ENCODE assay signal across 8 mouse cellular contexts in genomic region chr4:141301591-141302427, GRCm38 (mm10). TPM values are rescaled to one million over a fixed set of nuclear protein-coding genes. Genes with fewer than 3 reads are reported as not detected.
DNase-seq lines count a peak whose midpoint lies in the region; ATAC-seq lines count a peak whose summit lies in the region.

No protein-coding gene starts in this region.

- under 1% methylated on average over 51 of the region's 51 CpGs for WGBS in heart, embryonic 13.5 days
- 2% methylated on average over 50 of the region's 51 CpGs for WGBS in liver, embryonic 15.5 days (ENCODE audit: insufficient replicate concordance)
- under 1% methylated on average over 41 of the region's 51 CpGs for WGBS in neural tube, embryonic 14.5 days

- peaks cover 54% of the 10 kb centered on the region for H3K4me1 ChIP-seq in heart, embryonic 13.5 days
- H3K4me1 ChIP-seq in liver, embryonic 15.5 days (replicated peaks), result peaks cover 18% of the 10 kb centered on the region; the same call in 1 of the 2 replicates
- H3K4me1 ChIP-seq in neural tube, embryonic 14.5 days (ENCODE audit: control insufficient read depth, insufficient read depth, low read length), result peaks cover 7% of the 10 kb centered on the region

- H3K27me3 ChIP-seq in heart, embryonic 13.5 days (replicated peaks), result peaks cover 25% of the 10 kb centered on the region
- H3K27me3 ChIP-seq in liver, embryonic 15.5 days, result peaks cover 76% of the 10 kb centered on the region
- H3K27me3 ChIP-seq in neural tube, embryonic 14.5 days (ENCODE audit: control insufficient read depth, insufficient read depth, low read length), result peaks cover 20% of the 10 kb centered on the region

- DNase-seq in adrenal gland, postnatal 14 days, result peak; percentile 47
- DNase-seq in adrenal gland, postnatal 36 days, result no peak
- peak; percentile 45 for DNase-seq in CD4-positive helper T cell, adult 2 months (ENCODE audit: low read depth, low spot score)
- no peak for DNase-seq in c-Kit-positive CD71-positive TER-119-positive erythroid progenitor cells, embryonic 14.5 days (ENCODE audit: low spot score)
- no peak for DNase-seq in gastrocnemius, postnatal 10 days

- no peak for ATAC-seq in heart, embryonic 13.5 days (ENCODE audit: extremely low read depth, insufficient number of reproducible peaks, low FRiP score, low TSS enrichment)
- no peak for ATAC-seq in liver, embryonic 15.5 days (ENCODE audit: insufficient read depth)
- no peak for ATAC-seq in neural tube, embryonic 14.5 days (ENCODE audit: low read depth)

- no peaks in the 10 kb centered on the region for H3K36me3 ChIP-seq in heart, embryonic 13.5 days
- no peaks in the 10 kb centered on the region for H3K36me3 ChIP-seq in liver, embryonic 15.5 days (replicated peaks)
- H3K36me3 ChIP-seq in neural tube, embryonic 14.5 days (ENCODE audit: control insufficient read depth, insufficient read depth, low read length), result no peaks in the 10 kb centered on the region

- no peaks in the 10 kb centered on the region for H3K9me3 ChIP-seq in heart, embryonic 13.5 days
- no peaks in the 10 kb centered on the region for H3K9me3 ChIP-seq in liver, embryonic 15.5 days (replicated peaks)
- H3K9me3 ChIP-seq in neural tube, embryonic 14.5 days (ENCODE audit: control insufficient read depth, low read length), result no peaks in the 10 kb centered on the region

- H3K9ac ChIP-seq in heart, embryonic 13.5 days, result peak overlapping the region; percentile 93
- peak overlapping the region; percentile 40 for H3K9ac ChIP-seq in liver, embryonic 15.5 days
- peak overlapping the region; percentile 51 for H3K9ac ChIP-seq in neural tube, embryonic 14.5 days (replicated peaks; ENCODE audit: low read depth, low read length)

- H3K4me3 ChIP-seq in heart, embryonic 13.5 days, result peak overlapping the region; percentile 88
- H3K4me3 ChIP-seq in liver, embryonic 15.5 days (replicated peaks), result peak overlapping the region; percentile 58
- peak overlapping the region; percentile 55 for H3K4me3 ChIP-seq in neural tube, embryonic 14.5 days (ENCODE audit: low read depth, low read length)

- H3K4me2 ChIP-seq in heart, embryonic 13.5 days, result peak overlapping the region; percentile 97
- peak overlapping the region; percentile 64 for H3K4me2 ChIP-seq in liver, embryonic 15.5 days
- H3K4me2 ChIP-seq in neural tube, embryonic 14.5 days (ENCODE audit: low read depth, low read length), result peak overlapping the region; percentile 98

- H3K27ac ChIP-seq in heart, embryonic 13.5 days (replicated peaks), result peak overlapping the region; percentile 62
- no peak overlapping the region for H3K27ac ChIP-seq in liver, embryonic 15.5 days (replicated peaks)
- no peak overlapping the region for H3K27ac ChIP-seq in neural tube, embryonic 14.5 days (ENCODE audit: low read depth, low read length)

RNA-seq across cellular contexts. Expression of gene Epha2, which starts 0.8 kb away (rescaled TPM):
- 18.8 and 19.4 TPM in 2 replicates for total RNA-seq in adrenal gland, postnatal 14 days (2021)
- 10 to 100 TPM; 14.4 to 23.6 TPM for total RNA-seq in adrenal gland, postnatal 36 days (2021)
- 4.0 and 4.3 TPM in 2 replicates for polyA plus RNA-seq in heart, embryonic 13.5 days (2015; fragmentation: Nextera tagmentation; extraction: Ambion mirVana)
- 0.75 and 0.79 TPM in 2 replicates for polyA plus RNA-seq in liver, embryonic 15.5 days (2015; fragmentation: Nextera tagmentation; extraction: Ambion mirVana)
- 0.21 and 0.52 TPM in 2 replicates for polyA plus RNA-seq in neural tube, embryonic 14.5 days (2014; fragmentation: Nextera tagmentation; extraction: Ambion mirVana)
- total RNA-seq in gastrocnemius, postnatal 10 days (2021), result 1 to 10 TPM; 3.9 to 5.9 TPM

Comparison
In these comparisons a context has a peak if more than half of its experiments do, and no peak if none do; other contexts are left out.
1. DNase-seq: peak in adrenal gland, postnatal 14 days (single experiment) and CD4-positive helper T cell, adult 2 months (single experiment); none in adrenal gland, postnatal 36 days (0 of 2), c-Kit-positive CD71-positive TER-119-positive erythroid progenitor cells, embryonic 14.5 days (single experiment) and gastrocnemius, postnatal 10 days (single experiment).
2. H3K9ac ChIP-seq: peak in every context shown above with its lines; median percentile 93 in heart, embryonic 13.5 days; 51 in neural tube, embryonic 14.5 days; 40 in liver, embryonic 15.5 days.
3. Peak in every context shown above with its lines, with median percentiles within 50 percentile points of each other: H3K4me2 ChIP-seq and H3K4me3 ChIP-seq.